In the genomic region with DNA sequence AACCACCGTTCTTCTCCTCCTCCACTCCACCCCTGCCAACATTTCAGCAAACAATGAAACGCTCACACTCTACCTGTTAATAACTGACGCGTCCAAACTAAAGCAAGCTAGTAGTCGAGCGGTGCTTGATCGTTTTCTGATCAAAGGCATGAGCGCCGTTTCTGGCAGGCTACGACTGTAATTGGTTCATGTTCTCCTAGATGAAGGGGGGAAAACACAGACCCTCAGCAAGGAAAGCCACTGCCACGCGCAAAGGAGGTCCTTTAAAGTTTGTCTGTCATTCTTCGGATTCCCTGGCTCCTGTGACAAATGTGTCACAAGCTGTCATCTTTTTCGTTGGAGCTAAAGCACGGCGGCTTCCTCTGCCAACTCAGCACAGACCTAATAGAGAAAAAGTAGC, we compare ENCODE assay signal across 13 mouse cellular contexts.
"Had no signal": no experiment of that assay in that cellular context is flagged by ENCODE, and none has a peak within 500 bp of the region (broad histone marks: within the 10 kb centered on the region; RNA-seq: fewer than 3 reads in every experiment).

No protein-coding gene starts in this region.

- H3K4me1 ChIP-seq: limb, embryonic 15.5 days; liver, embryonic 12.5 days; midbrain, embryonic 12.5 days; stomach, embryonic 15.5 days had no signal

- H3K36me3 ChIP-seq: kidney, embryonic 15.5 days; limb, embryonic 15.5 days; liver, embryonic 12.5 days; midbrain, embryonic 12.5 days; stomach, embryonic 15.5 days had no signal

- H3K27ac ChIP-seq: kidney, embryonic 15.5 days; limb, embryonic 15.5 days; liver, embryonic 12.5 days; midbrain, embryonic 12.5 days; stomach, embryonic 15.5 days had no signal

- H3K4me3 ChIP-seq: kidney, embryonic 15.5 days; limb, embryonic 15.5 days; liver, embryonic 12.5 days; midbrain, embryonic 12.5 days; stomach, embryonic 15.5 days had no signal

- ATAC-seq: liver, embryonic 12.5 days had no signal

- H3K27me3 ChIP-seq: kidney, embryonic 15.5 days; limb, embryonic 15.5 days; liver, embryonic 12.5 days; midbrain, embryonic 12.5 days; stomach, embryonic 15.5 days had no signal

- DNase-seq: kidney, adult 2 months; kidney, postnatal 14 days; lung, embryonic 14.5 days; lung, postnatal 10 days; lung, postnatal 4 days; right cerebral cortex, postnatal 14 days; thymus, adult 2 months; thymus, postnatal 25 days had no signal

- H3K9me3 ChIP-seq: kidney, embryonic 15.5 days; limb, embryonic 15.5 days; liver, embryonic 12.5 days; midbrain, embryonic 12.5 days; stomach, embryonic 15.5 days had no signal

- H3K9ac ChIP-seq: kidney, embryonic 15.5 days; limb, embryonic 15.5 days; liver, embryonic 12.5 days; lung, embryonic 14.5 days; midbrain, embryonic 12.5 days; stomach, embryonic 15.5 days had no signal

- H3K4me2 ChIP-seq: kidney, embryonic 15.5 days; limb, embryonic 15.5 days; liver, embryonic 12.5 days; lung, embryonic 14.5 days; midbrain, embryonic 12.5 days; stomach, embryonic 15.5 days had no signal
